Mouse (Mus musculus): ENCODE data around the gene Ung. TPM values are rescaled to one million over a fixed set of nuclear protein-coding genes. Genes with fewer than 3 reads are reported as not detected.

The Ung gene
- polyA plus RNA-seq, 1 experiment = 29.5 TPM

DNA sequence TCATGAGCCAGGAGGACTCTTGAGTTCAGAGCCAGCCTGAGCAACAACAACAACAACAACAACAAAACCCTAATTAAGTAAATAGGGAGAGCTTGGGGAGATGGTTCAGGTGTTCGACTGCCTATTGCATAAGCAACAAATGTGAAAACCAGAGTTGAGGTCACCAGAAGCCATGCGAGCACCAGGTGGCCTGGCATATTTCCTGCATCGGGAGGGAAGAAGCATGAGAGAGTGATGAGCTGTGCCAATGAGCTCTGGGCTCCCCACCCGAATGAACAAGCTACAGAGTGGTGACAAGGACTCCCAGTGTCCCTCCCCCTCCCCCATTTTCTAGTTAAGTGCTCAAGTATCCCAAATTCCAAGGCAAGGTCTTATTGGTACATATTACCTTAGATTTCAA lies 28.3 kb upstream of the Ung start:
- TF ChIP-seq CTCF (IDR thresholded peaks at IDR 0.05; ENCODE audit: control insufficient read depth, insufficient read depth, low read length) = no peak

DNA sequence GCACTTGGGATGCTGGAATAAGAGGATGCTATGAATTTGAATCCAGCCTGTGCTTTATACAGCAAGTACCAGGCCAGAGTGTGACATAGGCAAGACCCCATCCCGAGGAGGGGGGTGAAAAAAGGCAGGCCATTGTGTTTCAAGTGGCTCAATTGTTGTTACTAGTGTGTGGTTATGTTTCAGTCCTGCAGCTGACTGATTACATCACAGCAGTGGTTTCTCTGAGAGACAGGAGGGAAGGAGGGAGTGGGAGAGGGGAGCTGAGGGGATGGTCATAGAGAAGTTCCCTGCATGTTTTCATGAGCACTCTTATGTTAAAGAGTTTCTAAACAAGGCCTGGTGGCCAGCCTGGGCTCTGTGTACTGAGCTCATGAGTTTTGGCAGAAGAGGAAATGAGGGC lies 27.4 kb upstream of the Ung start:
- TF ChIP-seq POLR2A (IDR thresholded peaks at IDR 0.05; ENCODE audit: borderline replicate concordance, control insufficient read depth, low read depth, low read length) = no peak
- TF ChIP-seq CTCF (IDR thresholded peaks at IDR 0.05; ENCODE audit: control insufficient read depth, insufficient read depth, low read length) = no peak
- H3K27ac ChIP-seq (ENCODE audit: control insufficient read depth, insufficient read depth, low read depth, low read length, poor library complexity) = no peak overlapping the region
- peaks cover 1% of the 10 kb centered on the region for H3K4me1 ChIP-seq (ENCODE audit: control insufficient read depth, insufficient read depth, low read length)
- H3K4me3 ChIP-seq (replicated peaks; ENCODE audit: control insufficient read depth, low read depth, low read length) = no peak overlapping the region
- WGBS = 16% methylated on average over 1 of the region's 1 CpGs

More for the DNA sequence above, 28.3 kb upstream of the Ung start:
- WGBS = 66% methylated on average over 4 of the region's 4 CpGs
- Histone ChIP-seq H3K27ac (ENCODE audit: control insufficient read depth, insufficient read depth, low read depth, low read length, poor library complexity) (no peak overlapping the region), H3K4me1 (ENCODE audit: control insufficient read depth, insufficient read depth, low read length) (peaks cover 1% of the 10 kb centered on the region), H3K4me3 (replicated peaks; ENCODE audit: control insufficient read depth, low read depth, low read length) (no peak overlapping the region)

DNA sequence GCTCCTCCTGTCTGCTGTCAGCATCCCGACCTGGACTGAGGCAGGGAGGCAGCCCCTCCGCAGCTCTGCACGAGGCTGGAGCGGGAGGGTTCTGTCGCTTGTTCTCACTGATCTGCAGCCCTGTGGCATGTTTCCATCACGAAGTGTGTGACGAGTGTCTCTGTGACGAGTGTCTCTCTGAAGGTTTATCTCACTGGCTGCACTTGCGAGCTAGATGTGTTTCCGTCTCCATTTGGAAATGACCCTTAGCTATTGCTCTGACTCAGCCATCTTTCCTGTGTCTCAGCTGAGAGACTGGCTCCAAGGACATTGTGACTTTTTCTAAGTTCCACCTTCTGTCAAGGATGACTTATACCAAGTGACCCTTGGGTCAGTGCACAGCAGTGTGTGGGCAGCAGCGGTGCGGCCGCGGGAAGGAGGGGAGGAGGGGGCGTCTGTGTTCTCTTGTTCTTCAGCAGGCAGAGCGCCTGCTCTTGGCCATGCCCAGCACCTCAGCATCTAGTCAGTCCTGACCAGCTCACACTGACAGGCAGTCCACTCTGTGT lies 23.7 kb upstream of the Ung start:
- WGBS = 88% methylated on average over 16 of the region's 16 CpGs

DNA sequence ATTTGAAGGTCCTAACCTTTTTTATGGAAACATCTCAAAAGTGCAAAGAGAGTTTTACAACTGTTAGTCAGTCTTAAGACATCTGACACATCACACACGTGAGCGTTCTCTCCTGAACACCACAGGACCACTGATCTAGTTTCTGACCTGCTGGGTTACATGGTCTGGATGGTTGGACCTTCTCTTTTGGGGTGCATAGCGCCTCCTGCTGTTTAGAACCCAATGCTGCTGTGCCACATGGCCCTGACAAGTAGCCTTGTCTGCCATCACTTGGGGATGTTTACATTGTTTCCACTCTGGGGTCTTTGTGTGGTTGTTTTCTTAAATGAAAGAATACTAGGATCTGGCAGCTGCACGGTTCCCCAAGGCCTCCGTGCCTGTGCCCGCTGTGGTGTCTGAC lies 16.9 kb upstream of the Ung start:
- Histone ChIP-seq H3K4me3 (replicated peaks; ENCODE audit: control insufficient read depth, low read depth, low read length) (no peak overlapping the region), H3K4me1 (ENCODE audit: control insufficient read depth, insufficient read depth, low read length) (no peaks in the 10 kb centered on the region), H3K27ac (ENCODE audit: control insufficient read depth, insufficient read depth, low read depth, low read length, poor library complexity) (no peak overlapping the region)
- TF ChIP-seq POLR2A (IDR thresholded peaks at IDR 0.05; ENCODE audit: borderline replicate concordance, control insufficient read depth, low read depth, low read length) = no peak
- 0 out of 2 replicates have a peak, but pooled peaks have one; percentile 21 for TF ChIP-seq CTCF (IDR thresholded peaks at IDR 0.05; ENCODE audit: control insufficient read depth, insufficient read depth, low read length)
- 91% methylated on average over 6 of the region's 6 CpGs for WGBS

More for the DNA sequence above, 23.7 kb upstream of the Ung start:
- TF ChIP-seq POLR2A (IDR thresholded peaks at IDR 0.05; ENCODE audit: borderline replicate concordance, control insufficient read depth, low read depth, low read length) (no peak), CTCF (IDR thresholded peaks at IDR 0.05; ENCODE audit: control insufficient read depth, insufficient read depth, low read length) (no peak)
- Histone ChIP-seq H3K27ac (ENCODE audit: control insufficient read depth, insufficient read depth, low read depth, low read length, poor library complexity) (no peak overlapping the region), H3K4me1 (ENCODE audit: control insufficient read depth, insufficient read depth, low read length) (no peaks in the 10 kb centered on the region), H3K4me3 (replicated peaks; ENCODE audit: control insufficient read depth, low read depth, low read length) (no peak overlapping the region)

- Histone ChIP-seq H3K27ac (ENCODE audit: control insufficient read depth, insufficient read depth, low read depth, low read length, poor library complexity) (no peak overlapping the region), H3K4me3 (replicated peaks; ENCODE audit: control insufficient read depth, low read depth, low read length) (no peak overlapping the region), H3K4me1 (ENCODE audit: control insufficient read depth, insufficient read depth, low read length) (no peaks in the 10 kb centered on the region)
- TF ChIP-seq POLR2A (IDR thresholded peaks at IDR 0.05; ENCODE audit: borderline replicate concordance, control insufficient read depth, low read depth, low read length) = no peak
- no peak for TF ChIP-seq CTCF (IDR thresholded peaks at IDR 0.05; ENCODE audit: control insufficient read depth, insufficient read depth, low read length)
- WGBS = 62% methylated on average over 5 of the region's 5 CpGs
Measured at GRCm38 (mm10) chr5:114115030-114115429, 15.2 kb upstream of the Ung start.

DNA sequence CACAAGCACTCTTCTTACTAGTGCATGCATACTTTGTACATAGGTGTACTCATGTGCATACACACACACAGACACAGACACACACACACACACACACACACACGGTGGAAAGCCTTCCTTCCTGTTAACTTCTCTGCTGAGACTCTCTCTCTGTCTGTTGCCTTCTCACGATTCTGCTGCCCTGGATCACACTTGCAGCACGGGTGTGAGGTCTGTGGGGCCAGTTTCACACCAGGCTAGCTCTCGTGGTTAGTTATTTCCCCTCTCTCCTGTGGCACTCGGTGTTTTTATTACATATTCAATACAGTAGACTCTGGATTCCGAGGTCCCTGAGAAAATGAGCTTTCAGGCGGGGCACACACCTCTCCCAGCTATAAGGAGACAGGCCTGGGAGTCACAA lies 13.6 kb upstream of the Ung start:
- H3K4me3 ChIP-seq (replicated peaks; ENCODE audit: control insufficient read depth, low read depth, low read length) = no peak overlapping the region
- no peak overlapping the region for H3K27ac ChIP-seq (ENCODE audit: control insufficient read depth, insufficient read depth, low read depth, low read length, poor library complexity)
- no peaks in the 10 kb centered on the region for H3K4me1 ChIP-seq (ENCODE audit: control insufficient read depth, insufficient read depth, low read length)
- TF ChIP-seq POLR2A (IDR thresholded peaks at IDR 0.05; ENCODE audit: borderline replicate concordance, control insufficient read depth, low read depth, low read length) (no peak), CTCF (IDR thresholded peaks at IDR 0.05; ENCODE audit: control insufficient read depth, insufficient read depth, low read length) (no peak)
- 36% methylated on average over 7 of the region's 7 CpGs for WGBS

DNA sequence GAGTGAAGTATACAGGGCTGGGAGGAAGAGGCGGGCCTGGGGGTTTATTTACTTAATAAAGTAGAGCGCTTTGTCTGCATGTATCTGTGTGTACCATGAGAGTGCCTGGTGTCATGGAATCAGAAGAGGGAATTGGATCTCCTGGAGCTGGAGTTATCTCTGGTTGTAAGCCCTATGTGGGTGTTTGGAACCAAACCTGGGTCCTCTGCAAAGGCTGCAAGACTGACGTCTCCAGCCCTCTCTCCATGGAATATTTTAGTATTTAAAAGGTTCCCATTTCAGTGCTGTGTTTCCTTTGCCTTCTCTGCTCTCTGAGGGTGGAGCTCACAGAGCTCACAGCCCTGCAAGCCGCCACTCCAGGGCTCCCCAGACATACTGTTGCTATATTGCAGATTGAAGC lies 10.4 kb upstream of the Ung start:
- WGBS = 82% methylated on average over 4 of the region's 4 CpGs
- TF ChIP-seq CTCF (IDR thresholded peaks at IDR 0.05; ENCODE audit: control insufficient read depth, insufficient read depth, low read length) (no peak), POLR2A (IDR thresholded peaks at IDR 0.05; ENCODE audit: borderline replicate concordance, control insufficient read depth, low read depth, low read length) (no peak)
- Histone ChIP-seq H3K27ac (ENCODE audit: control insufficient read depth, insufficient read depth, low read depth, low read length, poor library complexity) (no peak overlapping the region), H3K4me1 (ENCODE audit: control insufficient read depth, insufficient read depth, low read length) (no peaks in the 10 kb centered on the region), H3K4me3 (replicated peaks; ENCODE audit: control insufficient read depth, low read depth, low read length) (no peak overlapping the region)

- TF ChIP-seq POLR2A (IDR thresholded peaks at IDR 0.05; ENCODE audit: borderline replicate concordance, control insufficient read depth, low read depth, low read length) (no peak), CTCF (IDR thresholded peaks at IDR 0.05; ENCODE audit: control insufficient read depth, insufficient read depth, low read length) (no peak)
- H3K4me3 ChIP-seq (replicated peaks; ENCODE audit: control insufficient read depth, low read depth, low read length) = no peak overlapping the region
- 79% methylated on average over 3 of the region's 3 CpGs for WGBS
- no peak overlapping the region for H3K27ac ChIP-seq (ENCODE audit: control insufficient read depth, insufficient read depth, low read depth, low read length, poor library complexity)
- no peaks in the 10 kb centered on the region; the same call in 1 of the 2 replicates for H3K4me1 ChIP-seq (ENCODE audit: control insufficient read depth, insufficient read depth, low read length)
Measured at GRCm38 (mm10) chr5:114126008-114126407, 4.2 kb upstream of the Ung start.

All from bone marrow, adult 2 months (tissue).